Mouse (Mus musculus): ENCODE data around the gene Gm49394. TPM values are rescaled to one million over a fixed set of nuclear protein-coding genes. Genes with fewer than 3 reads are reported as not detected.
A peak's percentile ranks its signal among the peaks of the same experiment; 100 is the strongest.

Gene Gm49394
- polyA plus RNA-seq, 1 experiment from 2014 or later, result not detected

GRCm38 (mm10) chr7:142656055-142656454 is 13.7 kb downstream of the Gm49394 start:
- no peaks in the 10 kb centered on the region for H3K9me3 ChIP-seq (ENCODE audit: control insufficient read depth, low read length)
- H3K36me3 ChIP-seq (ENCODE audit: control insufficient read depth, insufficient read depth, low read length), result no peaks in the 10 kb centered on the region; the same call in 1 of the 2 replicates
- no peak overlapping the region for H3K27ac ChIP-seq (ENCODE audit: low read depth, low read length)
- DNase-seq (ENCODE audit: low spot score) (peak; percentile 30), ATAC-seq (ENCODE audit: insufficient read depth, low FRiP score, low TSS enrichment) (no peak)
- peak overlapping the region; percentile 33 for H3K4me2 ChIP-seq (ENCODE audit: low read depth)
- WGBS, result 22% methylated on average over 4 of the region's 4 CpGs
- peak overlapping the region; percentile 33 for H3K4me3 ChIP-seq (ENCODE audit: low read depth, low read length)
- H3K9ac ChIP-seq (ENCODE audit: low read length), result no peak overlapping the region
- no peaks in the 10 kb centered on the region for H3K4me1 ChIP-seq (ENCODE audit: control insufficient read depth, insufficient read depth, low read length)
- peaks cover 72% of the 10 kb centered on the region for H3K27me3 ChIP-seq (ENCODE audit: control insufficient read depth, insufficient read depth, low read length)

- peaks cover 68% of the 10 kb centered on the region for H3K27me3 ChIP-seq (ENCODE audit: control insufficient read depth, insufficient read depth, low read length)
- no peak for DNase-seq (ENCODE audit: low spot score)
- H3K4me1 ChIP-seq (ENCODE audit: control insufficient read depth, insufficient read depth, low read length), result no peaks in the 10 kb centered on the region
- no peak for ATAC-seq (ENCODE audit: insufficient read depth, low FRiP score, low TSS enrichment)
- 7% methylated on average over 11 of the region's 11 CpGs for WGBS
- H3K27ac ChIP-seq (ENCODE audit: low read depth, low read length), result no peak overlapping the region
- peak overlapping the region; percentile 33 for H3K4me2 ChIP-seq (ENCODE audit: low read depth)
- H3K9me3 ChIP-seq (ENCODE audit: control insufficient read depth, low read length), result no peaks in the 10 kb centered on the region
- no peak overlapping the region for H3K9ac ChIP-seq (ENCODE audit: low read length)
- H3K4me3 ChIP-seq (ENCODE audit: low read depth, low read length), result peak overlapping the region; percentile 33
- no peaks in the 10 kb centered on the region; the same call in 1 of the 2 replicates for H3K36me3 ChIP-seq (ENCODE audit: control insufficient read depth, insufficient read depth, low read length)
These were observed 14.1 kb downstream of the Gm49394 start for GRCm38 (mm10) chr7:142655633-142656032.

DNA sequence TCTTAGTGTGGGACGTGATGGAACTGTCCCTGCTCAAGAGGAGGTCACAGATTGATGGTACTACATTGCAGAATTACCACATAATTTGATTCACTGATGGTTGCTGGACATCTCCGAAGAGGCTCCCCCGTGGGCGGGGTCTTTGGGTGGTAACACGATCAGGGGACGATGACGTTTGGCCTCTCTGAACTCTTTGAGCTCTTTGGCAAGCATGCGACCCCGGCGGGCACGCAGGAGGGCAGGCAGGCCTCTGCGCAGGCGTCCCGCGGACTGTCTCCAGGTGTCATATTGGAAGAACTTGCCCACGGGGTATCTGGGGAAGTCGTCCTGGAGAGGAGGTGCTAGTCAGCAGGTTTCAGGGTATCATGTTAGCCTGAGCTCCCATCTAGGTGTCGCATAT is 16.0 kb downstream of the Gm49394 start:
- Histone ChIP-seq H3K27ac (ENCODE audit: low read depth, low read length) (no peak overlapping the region), H3K4me3 (ENCODE audit: low read depth, low read length) (no peak overlapping the region), H3K27me3 (ENCODE audit: control insufficient read depth, insufficient read depth, low read length) (peaks cover 49% of the 10 kb centered on the region), H3K9me3 (ENCODE audit: control insufficient read depth, low read length) (no peaks in the 10 kb centered on the region), H3K4me1 (ENCODE audit: control insufficient read depth, insufficient read depth, low read length) (no peaks in the 10 kb centered on the region), H3K9ac (ENCODE audit: low read length) (no peak overlapping the region), H3K36me3 (ENCODE audit: control insufficient read depth, insufficient read depth, low read length) (no peaks in the 10 kb centered on the region; the same call in 1 of the 2 replicates), H3K4me2 (ENCODE audit: low read depth) (no peak overlapping the region; the same call in 1 of the 2 replicates)
- no peak for ATAC-seq (ENCODE audit: insufficient read depth, low FRiP score, low TSS enrichment)
- 8% methylated on average over 18 of the region's 18 CpGs for WGBS
- DNase-seq (ENCODE audit: low spot score), result no peak

DNA sequence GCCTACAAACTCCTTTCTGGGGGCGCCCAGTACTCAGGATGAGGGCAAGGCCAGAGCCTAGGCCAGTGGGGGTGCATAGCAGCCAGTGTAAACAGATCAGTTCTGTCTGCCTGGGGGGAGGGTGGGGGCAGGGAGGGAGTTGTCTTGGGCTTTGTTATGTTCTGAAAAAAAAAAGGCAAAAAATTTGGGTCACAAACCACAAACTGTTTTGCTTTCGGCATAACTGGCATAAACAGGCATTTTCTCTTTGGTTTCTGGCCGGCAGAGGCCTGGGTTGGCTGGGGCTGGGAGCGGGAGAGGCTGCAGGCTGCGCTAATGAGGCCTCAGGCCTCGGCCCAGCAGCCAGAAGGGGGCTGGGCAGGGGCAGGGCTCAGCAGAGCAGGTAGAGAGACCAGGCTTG is 23.1 kb downstream of the Gm49394 start:
- H3K4me1 ChIP-seq (ENCODE audit: control insufficient read depth, insufficient read depth, low read length), result no peaks in the 10 kb centered on the region
- 30% methylated on average over 6 of the region's 6 CpGs for WGBS

DNA sequence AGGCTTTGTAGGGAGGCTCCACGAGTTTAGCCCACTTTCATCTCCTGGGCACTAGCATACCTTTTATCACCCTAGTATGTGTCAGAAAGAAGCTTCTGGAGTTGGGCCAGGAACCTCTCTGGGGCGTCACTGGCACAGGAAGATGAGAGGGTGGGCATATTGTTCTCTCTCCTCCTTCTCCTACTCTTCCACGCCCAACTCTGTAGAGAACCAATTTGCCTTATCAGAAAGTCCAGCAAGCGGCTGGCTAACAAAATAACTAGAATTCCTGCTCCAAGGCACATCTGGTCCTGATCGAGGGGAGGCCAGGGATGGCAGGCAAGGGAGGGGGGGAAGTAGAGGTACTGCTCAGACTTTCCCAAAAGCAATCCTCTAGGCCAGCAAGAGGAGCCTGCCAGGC is 24.7 kb downstream of the Gm49394 start:
- Histone ChIP-seq H3K4me1 (ENCODE audit: control insufficient read depth, insufficient read depth, low read length) (no peaks in the 10 kb centered on the region), H3K27ac (ENCODE audit: low read depth, low read length) (no peak overlapping the region), H3K9me3 (ENCODE audit: control insufficient read depth, low read length) (no peaks in the 10 kb centered on the region), H3K27me3 (ENCODE audit: control insufficient read depth, insufficient read depth, low read length) (no peaks in the 10 kb centered on the region), H3K4me2 (ENCODE audit: low read depth) (no peak overlapping the region), H3K4me3 (ENCODE audit: low read depth, low read length) (no peak overlapping the region), H3K9ac (ENCODE audit: low read length) (no peak overlapping the region), H3K36me3 (ENCODE audit: control insufficient read depth, insufficient read depth, low read length) (no peaks in the 10 kb centered on the region)
- ATAC-seq (ENCODE audit: insufficient read depth, low FRiP score, low TSS enrichment), result no peak
- no peak for DNase-seq (ENCODE audit: low spot score)
- WGBS, result 49% methylated on average over 5 of the region's 5 CpGs

More for the DNA sequence above, 23.1 kb downstream of the Gm49394 start:
- Histone ChIP-seq H3K27ac (ENCODE audit: low read depth, low read length) (no peak overlapping the region), H3K9ac (ENCODE audit: low read length) (no peak overlapping the region), H3K27me3 (ENCODE audit: control insufficient read depth, insufficient read depth, low read length) (no peaks in the 10 kb centered on the region), H3K36me3 (ENCODE audit: control insufficient read depth, insufficient read depth, low read length) (no peaks in the 10 kb centered on the region; the same call in 1 of the 2 replicates), H3K4me2 (ENCODE audit: low read depth) (no peak overlapping the region), H3K9me3 (ENCODE audit: control insufficient read depth, low read length) (no peaks in the 10 kb centered on the region), H3K4me3 (ENCODE audit: low read depth, low read length) (no peak overlapping the region)
- no peak for DNase-seq (ENCODE audit: low spot score)
- ATAC-seq (ENCODE audit: insufficient read depth, low FRiP score, low TSS enrichment), result no peak

- Histone ChIP-seq H3K27ac (ENCODE audit: low read depth, low read length) (no peak overlapping the region), H3K9me3 (ENCODE audit: control insufficient read depth, low read length) (no peaks in the 10 kb centered on the region), H3K4me2 (ENCODE audit: low read depth) (no peak overlapping the region), H3K27me3 (ENCODE audit: control insufficient read depth, insufficient read depth, low read length) (no peaks in the 10 kb centered on the region), H3K4me3 (ENCODE audit: low read depth, low read length) (no peak overlapping the region), H3K36me3 (ENCODE audit: control insufficient read depth, insufficient read depth, low read length) (no peaks in the 10 kb centered on the region), H3K4me1 (ENCODE audit: control insufficient read depth, insufficient read depth, low read length) (no peaks in the 10 kb centered on the region), H3K9ac (ENCODE audit: low read length) (no peak overlapping the region)
- DNase-seq (ENCODE audit: low spot score) (no peak), ATAC-seq (ENCODE audit: insufficient read depth, low FRiP score, low TSS enrichment) (no peak)
These were observed 33.6 kb downstream of the Gm49394 start for GRCm38 (mm10) chr7:142636178-142636577.

- Histone ChIP-seq H3K27ac (ENCODE audit: low read depth, low read length) (no peak overlapping the region), H3K9ac (ENCODE audit: low read length) (no peak overlapping the region), H3K27me3 (ENCODE audit: control insufficient read depth, insufficient read depth, low read length) (no peaks in the 10 kb centered on the region), H3K4me1 (ENCODE audit: control insufficient read depth, insufficient read depth, low read length) (no peaks in the 10 kb centered on the region), H3K36me3 (ENCODE audit: control insufficient read depth, insufficient read depth, low read length) (no peaks in the 10 kb centered on the region), H3K4me3 (ENCODE audit: low read depth, low read length) (no peak overlapping the region), H3K4me2 (ENCODE audit: low read depth) (no peak overlapping the region), H3K9me3 (ENCODE audit: control insufficient read depth, low read length) (no peaks in the 10 kb centered on the region)
- WGBS, result 88% methylated on average over 10 of the region's 10 CpGs
- DNase-seq (ENCODE audit: low spot score) (no peak), ATAC-seq (ENCODE audit: insufficient read depth, low FRiP score, low TSS enrichment) (no peak)
These were observed 39.1 kb downstream of the Gm49394 start for GRCm38 (mm10) chr7:142630691-142631090.

DNA sequence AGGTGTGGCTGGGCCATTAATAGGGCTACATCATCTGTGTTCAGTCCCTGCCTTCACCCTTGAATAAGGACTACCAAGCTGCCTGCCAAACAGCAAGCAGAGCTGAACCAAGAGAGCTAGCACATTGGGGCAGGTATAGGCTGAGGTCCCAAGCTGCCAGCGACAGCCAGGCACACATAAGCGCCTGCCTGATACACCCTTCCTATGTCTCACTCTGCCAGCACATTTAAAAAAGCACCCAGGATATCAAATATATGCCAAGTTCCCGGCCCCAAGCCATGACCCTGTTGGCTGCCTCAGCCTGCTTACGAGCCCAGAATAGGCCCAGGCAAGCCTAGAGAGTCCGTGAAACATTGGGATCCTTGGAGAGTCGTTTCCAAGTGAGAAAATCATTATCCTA is 39.9 kb downstream of the Gm49394 start:
- ATAC-seq (ENCODE audit: insufficient read depth, low FRiP score, low TSS enrichment), result no peak
- DNase-seq (ENCODE audit: low spot score), result no peak
- 90% methylated on average over 6 of the region's 6 CpGs for WGBS

GRCm38 (mm10) chr7:142622180-142622579 is 47.6 kb downstream of the Gm49394 start:
- no peaks in the 10 kb centered on the region for H3K4me1 ChIP-seq (ENCODE audit: control insufficient read depth, insufficient read depth, low read length)
- H3K27ac ChIP-seq (ENCODE audit: low read depth, low read length), result no peak overlapping the region
- 83% methylated on average over 4 of the region's 4 CpGs for WGBS
- no peaks in the 10 kb centered on the region for H3K27me3 ChIP-seq (ENCODE audit: control insufficient read depth, insufficient read depth, low read length)
- H3K4me2 ChIP-seq (ENCODE audit: low read depth), result no peak overlapping the region
- H3K9ac ChIP-seq (ENCODE audit: low read length), result no peak overlapping the region
- DNase-seq (ENCODE audit: low spot score) (no peak), ATAC-seq (ENCODE audit: insufficient read depth, low FRiP score, low TSS enrichment) (no peak)
- H3K9me3 ChIP-seq (ENCODE audit: control insufficient read depth, low read length), result no peaks in the 10 kb centered on the region
- no peak overlapping the region for H3K4me3 ChIP-seq (ENCODE audit: low read depth, low read length)
- H3K36me3 ChIP-seq (ENCODE audit: control insufficient read depth, insufficient read depth, low read length), result no peaks in the 10 kb centered on the region

More for the DNA sequence above, 39.9 kb downstream of the Gm49394 start:
- Histone ChIP-seq H3K36me3 (ENCODE audit: control insufficient read depth, insufficient read depth, low read length) (no peaks in the 10 kb centered on the region), H3K4me1 (ENCODE audit: control insufficient read depth, insufficient read depth, low read length) (no peaks in the 10 kb centered on the region), H3K27me3 (ENCODE audit: control insufficient read depth, insufficient read depth, low read length) (no peaks in the 10 kb centered on the region), H3K27ac (ENCODE audit: low read depth, low read length) (no peak overlapping the region), H3K4me2 (ENCODE audit: low read depth) (no peak overlapping the region), H3K9me3 (ENCODE audit: control insufficient read depth, low read length) (no peaks in the 10 kb centered on the region), H3K4me3 (ENCODE audit: low read depth, low read length) (no peak overlapping the region), H3K9ac (ENCODE audit: low read length) (no peak overlapping the region)
